Mouse (Mus musculus) C2C12 (cell line): ENCODE data around the gene H2al1h.

Experiments
- CEBPB ChIP-seq: IDR thresholded peaks from one replicate; pipeline ENCODE4 v1.6.1; 2011; ENCODE audit warnings: low read depth, mild to moderate bottlenecking, control low read depth, moderate library complexity
- CTCF ChIP-seq: IDR thresholded peaks from one replicate; pipeline ENCODE4 v1.5.1; 2011; ENCODE audit not compliant: control insufficient read depth, insufficient read depth, insufficient read length
- MAX ChIP-seq: IDR thresholded peaks from one replicate; pipeline ENCODE4 v1.6.1; 2011; ENCODE audit warnings: mild to moderate bottlenecking, control low read depth
- MYOD1 ChIP-seq: IDR thresholded peaks from one replicate; pipeline ENCODE4 v1.6.1; 2011; ENCODE audit warnings: low read depth; ENCODE audit not compliant: control insufficient read depth, insufficient read length
- MYOG ChIP-seq: IDR thresholded peaks from one replicate; pipeline ENCODE4 v1.6.1; 2011; ENCODE audit not compliant: control insufficient read depth, insufficient read length; ENCODE audit errors: extremely low read depth
- USF1 ChIP-seq: IDR thresholded peaks from one replicate; pipeline ENCODE4 v1.6.1; 2011; ENCODE audit warnings: low read depth, mild to moderate bottlenecking, control low read depth, moderate library complexity

DNA sequence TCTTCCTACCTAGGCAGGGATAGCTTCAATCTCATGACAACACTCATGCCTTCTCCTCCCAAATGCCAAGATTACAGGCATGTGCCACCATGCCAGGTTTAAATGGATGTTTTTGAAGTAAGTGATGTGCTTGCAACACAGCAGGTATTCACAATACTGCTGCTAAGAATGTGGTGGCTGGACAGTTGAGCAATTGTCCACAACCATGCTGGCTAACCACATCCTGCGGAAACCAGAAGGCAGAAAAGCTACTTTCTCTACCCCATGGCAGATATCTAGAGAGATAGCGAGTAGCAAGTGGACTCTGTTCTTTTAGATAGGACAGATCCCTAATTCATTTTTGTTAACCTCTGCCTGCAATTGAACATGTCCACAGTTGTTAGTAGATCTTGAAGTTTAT is 40.0 kb downstream of the H2al1h start:
- TF ChIP-seq CTCF, result no peak
- peak; percentile 14 for TF ChIP-seq CEBPB
- no peak for TF ChIP-seq MAX
- TF ChIP-seq USF1, result no peak
- TF ChIP-seq MYOD1, result no peak
- TF ChIP-seq MYOG, result no peak
